Mouse (Mus musculus): Measurements from ENCODE around the gene Cox8a. TPM values are rescaled to one million over a fixed set of nuclear protein-coding genes. Genes with fewer than 3 reads are reported as not detected.

The Cox8a gene
- polyA plus RNA-seq, 1 experiment from 2014 or later, result 678 TPM

- H3K27me3 ChIP-seq (ENCODE audit: control insufficient read depth, insufficient read depth, low read length), result no peaks in the 10 kb centered on the region
- ATAC-seq (replicated peaks; ENCODE audit: low FRiP score), result peak; percentile 78; the same call in 1 of the 2 replicates
- no peak overlapping the region for H3K27ac ChIP-seq (ENCODE audit: low read depth, low read length)
- H3K36me3 ChIP-seq (ENCODE audit: control insufficient read depth, insufficient read depth, low read length), result peaks cover 4% of the 10 kb centered on the region; the same call in 1 of the 2 replicates
- no peak overlapping the region for H3K4me2 ChIP-seq (ENCODE audit: low read depth, low read length, severe bottlenecking)
- DNase-seq (ENCODE audit: low spot score), result peak; percentile 83
- H3K4me1 ChIP-seq (replicated peaks; ENCODE audit: control insufficient read depth, insufficient read depth, low read length), result 0 out of 2 replicates have a peak, but pooled peaks cover 2% of the 10 kb centered on the region
- no peaks in the 10 kb centered on the region for H3K9me3 ChIP-seq (ENCODE audit: control insufficient read depth, low read length)
- WGBS, result 64% methylated on average over 8 of the region's 8 CpGs
- no peak overlapping the region for H3K9ac ChIP-seq (ENCODE audit: low read length)
- no peak overlapping the region for H3K4me3 ChIP-seq (ENCODE audit: low read depth, low read length)
Measured at GRCm38 (mm10) chr19:7234537-7235221, 17.3 kb upstream of the Cox8a start.

- 81% methylated on average over 6 of the region's 6 CpGs for WGBS
- no peak overlapping the region for H3K27ac ChIP-seq (ENCODE audit: low read depth, low read length)
- no peak overlapping the region for H3K9ac ChIP-seq (ENCODE audit: low read length)
- ATAC-seq (replicated peaks; ENCODE audit: low FRiP score) (no peak), DNase-seq (ENCODE audit: low spot score) (no peak)
- no peak overlapping the region for H3K4me2 ChIP-seq (ENCODE audit: low read depth, low read length, severe bottlenecking)
- H3K9me3 ChIP-seq (ENCODE audit: control insufficient read depth, low read length), result no peaks in the 10 kb centered on the region
- H3K4me3 ChIP-seq (ENCODE audit: low read depth, low read length), result no peak overlapping the region
- H3K27me3 ChIP-seq (ENCODE audit: control insufficient read depth, insufficient read depth, low read length), result no peaks in the 10 kb centered on the region
- H3K36me3 ChIP-seq (ENCODE audit: control insufficient read depth, insufficient read depth, low read length), result peaks cover 9% of the 10 kb centered on the region; the same call in 1 of the 2 replicates
- no peaks in the 10 kb centered on the region for H3K4me1 ChIP-seq (replicated peaks; ENCODE audit: control insufficient read depth, insufficient read depth, low read length)
Measured at GRCm38 (mm10) chr19:7226511-7226914, 9.1 kb upstream of the Cox8a start.

GRCm38 (mm10) chr19:7225096-7225690, 7.8 kb upstream of the Cox8a start:
- no peaks in the 10 kb centered on the region for H3K4me1 ChIP-seq (replicated peaks; ENCODE audit: control insufficient read depth, insufficient read depth, low read length)
- H3K9ac ChIP-seq (ENCODE audit: low read length), result no peak overlapping the region
- no peak overlapping the region for H3K4me3 ChIP-seq (ENCODE audit: low read depth, low read length)
- 85% methylated on average over 9 of the region's 9 CpGs for WGBS
- ATAC-seq (replicated peaks; ENCODE audit: low FRiP score) (no peak), DNase-seq (ENCODE audit: low spot score) (no peak)
- H3K9me3 ChIP-seq (ENCODE audit: control insufficient read depth, low read length), result no peaks in the 10 kb centered on the region
- peaks cover 9% of the 10 kb centered on the region; the same call in 1 of the 2 replicates for H3K36me3 ChIP-seq (ENCODE audit: control insufficient read depth, insufficient read depth, low read length)
- no peak overlapping the region for H3K27ac ChIP-seq (ENCODE audit: low read depth, low read length)
- no peak overlapping the region for H3K4me2 ChIP-seq (ENCODE audit: low read depth, low read length, severe bottlenecking)
- H3K27me3 ChIP-seq (ENCODE audit: control insufficient read depth, insufficient read depth, low read length), result no peaks in the 10 kb centered on the region

- H3K36me3 ChIP-seq (ENCODE audit: control insufficient read depth, insufficient read depth, low read length), result peaks cover under 1% of the 10 kb centered on the region; the same call in 1 of the 2 replicates
- H3K4me1 ChIP-seq (replicated peaks; ENCODE audit: control insufficient read depth, insufficient read depth, low read length), result no peaks in the 10 kb centered on the region
- DNase-seq (ENCODE audit: low spot score) (no peak), ATAC-seq (replicated peaks; ENCODE audit: low FRiP score) (no peak)
- no peak overlapping the region for H3K9ac ChIP-seq (ENCODE audit: low read length)
- no peak overlapping the region for H3K27ac ChIP-seq (ENCODE audit: low read depth, low read length)
- no peaks in the 10 kb centered on the region for H3K27me3 ChIP-seq (ENCODE audit: control insufficient read depth, insufficient read depth, low read length)
- no peaks in the 10 kb centered on the region for H3K9me3 ChIP-seq (ENCODE audit: control insufficient read depth, low read length)
- H3K4me3 ChIP-seq (ENCODE audit: low read depth, low read length), result no peak overlapping the region
- H3K4me2 ChIP-seq (ENCODE audit: low read depth, low read length, severe bottlenecking), result no peak overlapping the region
- 93% methylated on average over 3 of the region's 3 CpGs for WGBS
Measured at GRCm38 (mm10) chr19:7224253-7224652, 6.8 kb upstream of the Cox8a start.

- DNase-seq (ENCODE audit: low spot score) (no peak), ATAC-seq (replicated peaks; ENCODE audit: low FRiP score) (no peak)
- H3K36me3 ChIP-seq (ENCODE audit: control insufficient read depth, insufficient read depth, low read length), result no peaks in the 10 kb centered on the region; the same call in 1 of the 2 replicates
- H3K9ac ChIP-seq (ENCODE audit: low read length), result no peak overlapping the region
- H3K4me1 ChIP-seq (replicated peaks; ENCODE audit: control insufficient read depth, insufficient read depth, low read length), result no peaks in the 10 kb centered on the region
- H3K9me3 ChIP-seq (ENCODE audit: control insufficient read depth, low read length), result no peaks in the 10 kb centered on the region
- no peaks in the 10 kb centered on the region for H3K27me3 ChIP-seq (ENCODE audit: control insufficient read depth, insufficient read depth, low read length)
- H3K4me2 ChIP-seq (ENCODE audit: low read depth, low read length, severe bottlenecking), result no peak overlapping the region
- no peak overlapping the region for H3K4me3 ChIP-seq (ENCODE audit: low read depth, low read length)
- H3K27ac ChIP-seq (ENCODE audit: low read depth, low read length), result no peak overlapping the region
Measured at GRCm38 (mm10) chr19:7223488-7223887, 6.1 kb upstream of the Cox8a start.

GRCm38 (mm10) chr19:7222196-7222595, 4.8 kb upstream of the Cox8a start:
- Histone ChIP-seq H3K4me2 (ENCODE audit: low read depth, low read length, severe bottlenecking) (no peak overlapping the region), H3K36me3 (ENCODE audit: control insufficient read depth, insufficient read depth, low read length) (no peaks in the 10 kb centered on the region; the same call in 1 of the 2 replicates), H3K27me3 (ENCODE audit: control insufficient read depth, insufficient read depth, low read length) (no peaks in the 10 kb centered on the region), H3K27ac (ENCODE audit: low read depth, low read length) (no peak overlapping the region), H3K4me3 (ENCODE audit: low read depth, low read length) (no peak overlapping the region), H3K9ac (ENCODE audit: low read length) (no peak overlapping the region), H3K9me3 (ENCODE audit: control insufficient read depth, low read length) (no peaks in the 10 kb centered on the region), H3K4me1 (replicated peaks; ENCODE audit: control insufficient read depth, insufficient read depth, low read length) (no peaks in the 10 kb centered on the region; the same call in 1 of the 2 replicates)
- ATAC-seq (replicated peaks; ENCODE audit: low FRiP score) (no peak), DNase-seq (ENCODE audit: low spot score) (no peak)
- 82% methylated on average over 6 of the region's 6 CpGs for WGBS

- no peak for ATAC-seq (replicated peaks; ENCODE audit: low FRiP score)
- Histone ChIP-seq H3K27me3 (ENCODE audit: control insufficient read depth, insufficient read depth, low read length) (no peaks in the 10 kb centered on the region), H3K36me3 (ENCODE audit: control insufficient read depth, insufficient read depth, low read length) (peaks cover 3% of the 10 kb centered on the region; the same call in 1 of the 2 replicates), H3K27ac (ENCODE audit: low read depth, low read length) (no peak overlapping the region), H3K9me3 (ENCODE audit: control insufficient read depth, low read length) (no peaks in the 10 kb centered on the region), H3K9ac (ENCODE audit: low read length) (no peak overlapping the region), H3K4me1 (replicated peaks; ENCODE audit: control insufficient read depth, insufficient read depth, low read length) (peaks cover 10% of the 10 kb centered on the region), H3K4me2 (ENCODE audit: low read depth, low read length, severe bottlenecking) (no peak overlapping the region), H3K4me3 (ENCODE audit: low read depth, low read length) (no peak overlapping the region)
- no peak for DNase-seq (ENCODE audit: low spot score)
- WGBS, result 99% methylated on average over 5 of the region's 5 CpGs
Measured at GRCm38 (mm10) chr19:7218753-7219152, 1.3 kb upstream of the Cox8a start.

- peak overlapping the region; percentile 51; the same call in 1 of the 2 replicates for H3K27ac ChIP-seq (ENCODE audit: low read depth, low read length)
- 8% methylated on average over 6 of the region's 6 CpGs for WGBS
- no peaks in the 10 kb centered on the region for H3K27me3 ChIP-seq (ENCODE audit: control insufficient read depth, insufficient read depth, low read length)
- H3K4me3 ChIP-seq (ENCODE audit: low read depth, low read length), result peak overlapping the region; percentile 92
- peaks cover 3% of the 10 kb centered on the region; the same call in 1 of the 2 replicates for H3K36me3 ChIP-seq (ENCODE audit: control insufficient read depth, insufficient read depth, low read length)
- no peaks in the 10 kb centered on the region for H3K9me3 ChIP-seq (ENCODE audit: control insufficient read depth, low read length)
- DNase-seq (ENCODE audit: low spot score) (no peak), ATAC-seq (replicated peaks; ENCODE audit: low FRiP score) (peak; percentile 34; the same call in 1 of the 2 replicates)
- H3K4me2 ChIP-seq (ENCODE audit: low read depth, low read length, severe bottlenecking), result peak overlapping the region; percentile 65
- H3K4me1 ChIP-seq (replicated peaks; ENCODE audit: control insufficient read depth, insufficient read depth, low read length), result peaks cover 10% of the 10 kb centered on the region
- H3K9ac ChIP-seq (ENCODE audit: low read length), result peak overlapping the region; percentile 51; the same call in 1 of the 2 replicates
Measured at GRCm38 (mm10) chr19:7217926-7218267, 481 bp upstream of the Cox8a start.

All from forebrain, embryonic 11.5 days (tissue).